Mouse (Mus musculus) spleen, postnatal 14 days (tissue): ENCODE results near the gene Vsig8.
A peak's percentile ranks its signal among the peaks of the same experiment; 100 is the strongest.

ENCODE experiments used
- DNase-seq, 2 experiments: peaks; one replicate each; pipeline ENCODE4 v3.0.0; 2021 to 2022; ENCODE audit warnings: low spot score in 2 of 2

The Vsig8 gene

GRCm38 (mm10) chr1:172555638-172556037 is at the start of gene Vsig8:
Gene Vsig8 (plus strand): TSS chr1:172555938.
- no peak for DNase-seq

DNA sequence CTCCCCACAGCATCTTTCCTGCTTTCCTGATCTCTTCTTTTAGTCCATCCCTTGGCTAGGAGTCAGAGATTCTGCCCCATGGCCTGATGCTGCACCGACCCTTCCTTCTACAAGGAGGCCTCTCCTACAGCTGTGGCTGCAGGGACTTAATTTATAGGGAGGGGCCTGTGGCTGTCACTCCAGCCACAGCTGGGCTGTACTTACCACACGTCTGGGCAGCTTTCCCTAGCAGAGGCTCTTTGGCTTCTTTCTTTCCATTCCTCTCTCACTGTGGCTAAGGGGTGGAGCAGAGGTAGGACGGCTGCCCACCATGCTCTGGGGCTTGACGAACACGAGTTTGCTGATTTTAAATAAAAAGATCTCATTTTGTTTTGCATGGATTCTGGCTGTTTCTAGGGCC is 48.7 kb upstream of the Vsig8 start:
- DNase-seq = no peak

GRCm38 (mm10) chr1:172507701-172508100 is 48.0 kb upstream of the Vsig8 start:
- DNase-seq = no peak

GRCm38 (mm10) chr1:172508172-172508571 is 47.6 kb upstream of the Vsig8 start:
- no peak for DNase-seq

- no peak for DNase-seq
Measured at GRCm38 (mm10) chr1:172509235-172509634, 46.5 kb upstream of the Vsig8 start.

- no peak for DNase-seq
Measured at GRCm38 (mm10) chr1:172509983-172510382, 45.8 kb upstream of the Vsig8 start.

DNA sequence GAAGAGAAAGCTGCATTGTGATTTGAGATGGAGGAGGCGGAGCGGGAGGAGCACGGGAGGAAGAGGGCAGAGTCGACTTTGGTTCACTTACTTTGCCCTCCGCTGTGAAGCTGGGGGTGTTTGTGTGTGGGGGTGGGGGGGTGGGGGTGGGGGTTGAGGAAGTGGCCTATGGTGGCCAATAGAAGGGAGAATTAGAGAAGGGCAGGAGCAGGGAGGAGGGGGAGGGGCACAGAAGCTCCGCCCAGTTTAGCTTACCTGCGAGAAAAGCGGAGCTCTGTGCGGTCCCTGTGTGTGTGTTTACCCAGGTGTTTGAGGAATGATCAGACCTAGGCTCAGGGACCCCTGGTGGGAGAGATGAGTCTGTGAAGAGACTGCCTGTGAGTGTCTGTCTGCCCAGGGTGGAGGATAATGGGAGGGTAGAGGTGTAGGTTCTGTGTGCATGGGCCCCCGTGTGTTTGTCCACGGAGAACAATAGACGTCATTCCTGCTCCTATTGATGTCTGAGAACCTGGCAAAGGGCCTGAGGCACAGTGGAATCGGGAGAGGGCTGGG is 45.2 kb upstream of the Vsig8 start:
- DNase-seq = no peak

GRCm38 (mm10) chr1:172512962-172513361 is 42.8 kb upstream of the Vsig8 start:
- peak; percentile 44 to 55 for DNase-seq

- DNase-seq = peak; percentile 26 to 52
Measured at GRCm38 (mm10) chr1:172513525-172514212, 42.1 kb upstream of the Vsig8 start.

DNA sequence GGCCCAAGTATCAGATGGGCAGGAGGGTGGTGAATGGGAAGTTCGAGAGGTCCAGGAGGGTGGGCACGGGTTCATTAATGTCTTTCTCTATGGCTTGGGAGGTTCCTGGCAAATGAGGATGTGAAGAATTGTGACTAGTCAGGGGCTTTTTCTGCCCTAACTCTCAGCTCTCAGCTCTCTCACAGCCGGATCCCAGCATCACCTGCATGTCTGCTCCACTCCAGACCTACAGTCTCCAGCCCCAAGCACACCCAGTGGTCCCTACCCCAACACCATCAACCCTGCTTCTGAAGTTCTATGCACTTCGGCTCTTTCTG is 41.6 kb upstream of the Vsig8 start:
- DNase-seq = no peak

- no peak for DNase-seq
Measured at GRCm38 (mm10) chr1:172514551-172515268, 41.0 kb upstream of the Vsig8 start.

GRCm38 (mm10) chr1:172515396-172515795 is 40.3 kb upstream of the Vsig8 start:
- DNase-seq = no peak

DNA sequence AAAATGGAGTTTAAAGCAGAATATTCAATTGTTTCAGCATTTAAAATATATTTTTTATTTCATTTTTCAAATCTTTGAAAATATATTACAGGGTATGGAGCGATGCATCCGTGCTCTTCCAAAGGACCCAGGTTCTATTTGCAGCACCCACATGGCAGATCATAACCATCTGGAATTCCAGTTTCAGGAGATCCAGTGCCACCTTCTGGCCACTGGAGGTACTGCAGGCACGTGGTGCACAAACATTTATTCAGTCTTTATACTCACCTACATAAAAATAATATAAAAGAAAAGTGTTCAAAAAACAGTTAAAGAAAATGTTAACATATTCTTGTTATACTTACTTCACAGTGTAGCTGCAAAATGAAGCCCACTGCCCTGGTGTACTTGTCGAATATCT is 37.7 kb upstream of the Vsig8 start:
- no peak for DNase-seq

DNA sequence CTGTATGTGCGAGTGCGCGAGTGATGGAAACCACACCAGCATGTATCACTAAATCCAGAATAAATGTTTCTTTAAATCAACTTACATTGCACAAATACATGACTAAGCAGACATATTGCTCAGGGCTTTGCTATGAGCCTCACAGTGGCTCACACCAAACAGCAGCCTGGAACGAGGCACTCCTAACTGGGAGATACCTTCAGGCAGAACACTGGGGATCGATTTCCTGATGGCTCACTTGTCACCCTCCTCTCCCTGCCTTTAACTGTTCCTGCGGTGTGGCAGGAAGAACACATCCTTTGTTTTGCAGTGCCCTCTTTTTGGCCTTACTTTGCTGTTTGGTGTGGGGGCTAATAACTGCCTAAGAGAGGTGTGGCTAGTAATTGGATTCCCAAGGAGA is 36.1 kb upstream of the Vsig8 start:
- DNase-seq = no peak

GRCm38 (mm10) chr1:172520576-172521440 is 34.9 kb upstream of the Vsig8 start, which contains the start of gene Cfap45:
Gene Cfap45 (plus strand): TSS chr1:172520801.
- peak; percentile 45 to 48 for DNase-seq

- DNase-seq = no peak
Measured at GRCm38 (mm10) chr1:172522524-172522923, 33.2 kb upstream of the Vsig8 start.

GRCm38 (mm10) chr1:172523699-172524101 is 32.0 kb upstream of the Vsig8 start:
- DNase-seq = no peak

DNA sequence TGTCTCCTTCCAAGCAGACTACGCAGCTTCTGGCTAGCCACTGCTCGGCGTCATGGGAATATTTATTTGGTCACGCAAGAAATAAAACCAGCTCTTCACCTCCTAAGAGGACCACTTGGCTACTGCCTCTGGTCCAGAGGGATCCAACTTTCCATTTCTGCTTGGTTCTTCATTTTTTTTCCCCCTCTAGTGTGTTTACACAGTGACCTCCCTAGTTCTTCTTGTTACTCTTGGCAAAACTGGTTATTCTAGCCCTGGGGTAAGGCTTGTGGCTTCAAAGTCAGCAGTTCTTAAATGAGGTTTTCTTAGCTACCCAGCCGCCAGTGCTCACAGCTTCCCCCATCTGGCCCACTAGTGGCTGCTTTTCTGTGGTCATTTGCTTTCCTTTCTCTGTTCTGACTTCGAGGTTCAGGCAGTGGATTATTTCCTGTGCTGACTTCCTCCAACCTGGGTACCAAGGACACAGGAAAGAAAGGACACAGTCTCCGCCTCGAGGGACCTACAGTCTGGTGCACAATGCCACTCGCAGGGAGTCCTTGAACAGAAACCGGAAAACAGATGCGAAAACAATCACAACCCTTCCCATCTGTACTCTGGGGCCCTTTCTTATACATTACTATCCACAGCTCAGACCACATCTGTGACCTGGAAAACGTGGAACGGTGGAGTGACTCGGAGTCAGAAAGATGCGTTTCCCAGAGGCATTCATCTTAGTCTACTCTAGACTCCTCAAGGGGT is 30.5 kb upstream of the Vsig8 start:
- DNase-seq = no peak

GRCm38 (mm10) chr1:172525971-172526370 is 29.8 kb upstream of the Vsig8 start:
- no peak for DNase-seq

DNA sequence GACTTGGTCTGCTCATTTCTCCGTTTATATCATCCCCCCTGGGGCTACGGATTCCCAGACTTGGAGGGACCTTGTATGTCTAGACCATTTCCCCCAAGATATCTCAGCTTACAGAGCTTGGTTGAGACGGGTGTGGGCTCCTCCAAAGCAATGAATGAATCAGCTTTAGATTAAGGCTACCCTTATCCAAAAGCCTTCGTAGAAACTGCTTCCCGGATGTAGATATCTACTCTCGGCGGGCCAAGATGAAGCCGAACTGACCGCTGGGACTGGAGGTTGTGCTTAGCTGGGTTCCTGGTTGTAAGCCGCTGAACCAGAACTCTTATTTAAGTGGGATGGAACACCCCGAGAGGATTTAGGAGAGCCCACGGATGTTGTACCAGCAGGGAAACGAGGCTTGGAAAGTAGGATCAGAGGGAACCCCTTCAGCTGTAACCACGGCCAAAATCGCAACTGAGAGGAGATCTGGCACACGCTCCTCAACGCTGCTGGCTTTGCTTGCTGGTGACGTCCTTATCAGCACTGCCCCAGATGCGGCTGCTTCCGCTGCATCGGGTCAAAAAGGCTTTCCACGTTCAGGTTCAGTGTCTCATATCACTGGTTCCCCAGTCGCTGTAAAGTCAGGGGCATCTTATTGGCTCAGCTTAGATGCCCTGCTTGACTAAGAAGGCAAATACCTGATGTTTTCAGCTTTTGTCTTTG is 29.2 kb upstream of the Vsig8 start:
- DNase-seq = no peak

GRCm38 (mm10) chr1:172527431-172527830 is 28.3 kb upstream of the Vsig8 start:
- no peak for DNase-seq
